Mouse (Mus musculus): ENCODE data around the gene Nrm.

The Nrm gene

GRCm38 (mm10) chr17:35866911-35867890 lies 6.1 kb downstream of the Nrm start:
- no peak for DNase-seq (ENCODE audit: low spot score)

DNA sequence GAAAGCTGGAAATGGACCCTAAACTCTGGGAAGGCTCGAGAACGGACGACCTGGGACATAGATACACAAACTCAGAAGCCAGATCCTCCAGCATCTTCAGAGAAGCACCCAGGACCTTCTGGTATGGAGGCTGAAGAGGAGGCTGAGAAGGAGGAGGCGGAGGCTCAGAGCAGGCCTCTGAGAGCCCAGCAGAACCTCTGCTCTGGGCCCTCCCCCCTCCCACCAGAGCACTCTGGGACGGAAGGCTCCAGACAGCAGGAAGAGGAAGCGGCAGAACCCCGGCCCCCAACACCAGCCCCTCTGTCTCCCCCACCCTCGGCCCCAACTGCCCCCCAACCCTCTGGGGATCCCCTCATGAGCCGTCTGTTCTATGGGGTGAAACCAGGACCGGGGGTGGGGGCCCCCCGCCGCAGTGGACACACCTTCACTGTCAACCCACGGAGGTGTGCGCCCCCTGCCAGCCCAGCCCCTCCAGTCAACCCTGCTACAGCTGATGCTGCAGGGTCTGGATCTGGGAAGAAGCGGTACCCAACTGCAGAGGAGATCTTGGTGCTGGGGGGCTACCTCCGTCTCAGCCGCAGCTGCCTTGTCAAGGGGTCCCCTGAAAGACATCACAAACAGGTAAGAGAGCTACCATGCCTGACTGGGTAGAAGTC lies 7.2 kb downstream of the Nrm start:
- DNase-seq (ENCODE audit: low spot score): no peak

GRCm38 (mm10) chr17:35868961-35869345 lies 7.8 kb downstream of the Nrm start:
- DNase-seq (ENCODE audit: low spot score): no peak

GRCm38 (mm10) chr17:35869346-35870067 lies 8.4 kb downstream of the Nrm start:
- DNase-seq (ENCODE audit: low spot score): no peak

GRCm38 (mm10) chr17:35870151-35870883 lies 9.2 kb downstream of the Nrm start:
- no peak for DNase-seq (ENCODE audit: low spot score)

- no peak for DNase-seq (ENCODE audit: low spot score)
Observed at GRCm38 (mm10) chr17:35870884-35871696, 10.0 kb downstream of the Nrm start.

GRCm38 (mm10) chr17:35873774-35874519 lies 12.8 kb downstream of the Nrm start:
- DNase-seq (ENCODE audit: low spot score): peak; percentile 71

- no peak for DNase-seq (ENCODE audit: low spot score)
Observed at GRCm38 (mm10) chr17:35874721-35875120, 13.6 kb downstream of the Nrm start.

DNA sequence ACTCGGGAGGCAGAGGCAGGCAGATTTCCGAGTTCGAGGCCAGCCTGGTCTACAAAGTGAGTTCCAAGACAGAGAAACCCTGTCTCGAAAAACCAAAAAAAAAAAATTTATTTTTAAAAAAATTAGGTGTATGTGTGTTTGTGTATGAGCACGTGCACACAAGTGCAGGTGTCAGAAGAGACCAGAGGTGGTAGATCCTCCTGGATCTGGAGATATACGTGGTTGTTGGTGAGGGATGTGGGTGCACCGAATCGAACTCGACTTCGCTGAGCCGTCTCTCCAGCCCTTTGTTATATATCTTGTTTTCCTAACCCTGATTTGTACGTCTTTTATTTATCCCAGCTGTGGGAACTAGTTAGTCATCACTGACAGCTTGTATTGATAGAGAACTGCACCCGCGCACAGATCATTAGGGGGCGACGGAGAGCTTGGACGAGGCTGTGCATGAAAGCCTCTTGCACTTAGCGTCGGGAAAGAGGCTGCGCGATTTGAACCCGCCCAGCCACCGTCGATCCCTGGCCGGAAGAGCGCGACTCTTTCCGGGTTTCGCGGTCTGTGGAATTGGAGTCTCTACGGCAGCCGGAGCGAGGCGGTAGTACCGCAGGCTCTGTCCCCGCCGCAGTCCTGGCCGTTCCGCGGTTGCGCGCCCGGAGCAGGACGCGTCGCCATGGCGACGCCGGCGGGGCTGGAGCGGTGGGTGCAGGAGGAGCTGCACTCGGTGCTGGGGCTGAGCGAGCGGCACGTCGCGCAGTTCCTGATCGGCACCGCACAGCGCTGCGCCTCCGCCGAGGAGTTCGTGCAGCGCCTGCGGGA lies 18.3 kb downstream of the Nrm start, which contains the start of gene Dhx16:
Dhx16 (plus strand) TSS at position 575 of the 813 bp plus-strand sequence.
- DNase-seq (ENCODE audit: low spot score): peak; percentile 90

DNA sequence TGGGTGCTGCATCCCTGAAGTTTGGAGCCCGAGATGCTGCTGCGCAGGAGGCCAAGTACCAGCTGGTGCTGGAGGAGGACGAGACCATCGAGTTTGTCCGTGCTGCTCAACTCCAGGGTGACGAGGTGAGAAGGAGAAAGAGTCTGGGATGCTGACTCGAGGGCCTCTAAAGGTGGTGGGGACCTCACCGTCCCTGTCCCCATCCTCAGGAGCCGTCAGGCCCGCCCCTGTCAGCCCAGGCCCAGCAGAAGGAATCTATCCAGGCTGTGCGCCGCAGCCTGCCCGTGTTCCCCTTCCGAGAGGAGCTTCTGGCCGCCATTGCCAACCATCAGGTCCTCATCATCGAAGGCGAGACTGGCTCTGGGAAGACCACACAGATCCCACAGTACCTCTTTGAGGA lies 21.8 kb downstream of the Nrm start:
- DNase-seq (ENCODE audit: low spot score): no peak

GRCm38 (mm10) chr17:35883777-35884176 lies 22.7 kb downstream of the Nrm start:
- no peak for DNase-seq (ENCODE audit: low spot score)

GRCm38 (mm10) chr17:35887725-35888124 lies 26.6 kb downstream of the Nrm start:
- no peak for DNase-seq (ENCODE audit: low spot score)

- DNase-seq (ENCODE audit: low spot score): peak; percentile 86
Observed at GRCm38 (mm10) chr17:35896781-35897643, 35.9 kb downstream of the Nrm start, which contains the start of gene 2310061I04Rik. 2310061I04Rik (minus strand) TSS chr17:35897431.

DNA sequence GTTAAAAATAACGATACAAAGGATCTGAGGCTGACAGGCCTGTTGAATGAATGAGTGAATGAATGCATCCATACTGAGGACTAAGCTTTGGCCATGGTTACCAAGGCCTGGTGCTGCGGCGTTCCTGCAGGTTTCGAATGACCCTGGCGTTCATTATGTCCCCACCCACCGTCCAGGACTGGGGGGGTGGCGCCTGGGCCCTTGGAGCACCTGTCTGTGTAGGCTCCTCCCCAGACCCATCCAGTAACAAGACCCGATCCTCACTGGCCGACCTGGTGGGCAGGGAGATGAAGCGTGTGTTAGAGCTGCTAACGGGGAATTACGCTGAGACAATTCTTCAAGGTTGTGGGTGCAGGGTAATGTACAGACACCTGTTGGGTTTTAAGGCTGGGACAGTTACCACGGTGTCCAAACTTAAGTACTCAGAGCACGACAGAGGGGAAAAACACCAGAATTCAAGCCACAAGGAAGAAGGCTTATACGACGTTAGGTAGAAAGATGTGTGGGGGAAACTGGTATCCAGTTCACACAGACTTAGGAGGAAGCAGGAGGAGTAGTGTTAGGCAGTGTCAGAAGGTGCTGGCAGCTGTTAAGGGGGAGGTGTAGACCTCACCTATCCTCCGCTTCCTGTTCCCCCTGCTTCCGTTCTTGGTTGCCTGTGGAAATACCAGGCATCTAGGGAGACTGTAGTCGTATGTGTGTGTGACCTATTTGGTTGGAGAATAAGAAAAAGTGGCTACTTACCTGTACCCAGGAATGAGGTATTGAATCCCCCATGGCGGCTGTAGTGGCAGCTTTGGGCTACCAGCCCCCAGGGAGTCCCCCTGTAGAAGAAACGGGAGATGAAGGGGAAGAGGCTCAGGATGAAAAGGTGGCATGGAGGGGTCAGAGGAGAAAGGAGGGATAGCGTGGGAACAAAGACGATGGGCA lies 36.8 kb downstream of the Nrm start:
- DNase-seq (ENCODE audit: low spot score): no peak

GRCm38 (mm10) chr17:35900636-35901035 lies 39.5 kb downstream of the Nrm start:
- no peak for DNase-seq (ENCODE audit: low spot score)

DNA sequence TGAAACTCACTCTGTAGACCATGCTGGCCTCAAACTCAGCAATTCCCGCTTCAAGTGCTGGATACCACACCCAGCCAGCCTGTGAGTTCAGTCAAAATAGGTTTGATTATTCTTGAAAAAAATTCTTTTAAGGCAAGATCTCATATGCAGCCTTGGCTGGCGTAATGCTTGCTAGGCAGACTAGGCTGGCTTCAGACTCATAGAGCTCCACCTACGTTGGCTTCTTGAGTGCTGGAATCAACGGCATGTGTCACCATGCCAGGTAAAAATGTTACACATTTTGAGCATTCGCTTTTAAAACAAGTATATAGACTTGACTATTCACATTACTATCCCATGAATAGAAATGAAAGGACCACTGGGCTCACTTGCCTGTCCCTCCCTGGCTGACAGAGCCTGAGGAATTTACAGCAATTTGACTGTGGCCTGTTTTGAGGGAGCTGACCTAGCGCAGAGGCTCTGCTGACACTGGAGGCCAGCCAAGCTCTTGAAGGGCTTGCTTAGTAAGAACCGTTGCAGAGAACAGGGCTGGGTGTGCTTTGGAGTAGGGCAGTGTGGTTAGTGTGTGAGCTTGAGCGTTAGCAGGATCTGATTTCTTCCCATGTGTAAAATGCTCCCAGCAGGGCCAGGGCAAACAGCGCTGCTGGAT lies 42.3 kb downstream of the Nrm start:
- no peak for DNase-seq (ENCODE audit: low spot score)

- DNase-seq (ENCODE audit: low spot score): no peak
Observed at GRCm38 (mm10) chr17:35903992-35904355, 42.9 kb downstream of the Nrm start.

Data from left cerebral cortex, adult 11 months (tissue).